Mouse (Mus musculus): Measurements from ENCODE around the gene Mapk8ip1.

The Mapk8ip1 gene

DNA sequence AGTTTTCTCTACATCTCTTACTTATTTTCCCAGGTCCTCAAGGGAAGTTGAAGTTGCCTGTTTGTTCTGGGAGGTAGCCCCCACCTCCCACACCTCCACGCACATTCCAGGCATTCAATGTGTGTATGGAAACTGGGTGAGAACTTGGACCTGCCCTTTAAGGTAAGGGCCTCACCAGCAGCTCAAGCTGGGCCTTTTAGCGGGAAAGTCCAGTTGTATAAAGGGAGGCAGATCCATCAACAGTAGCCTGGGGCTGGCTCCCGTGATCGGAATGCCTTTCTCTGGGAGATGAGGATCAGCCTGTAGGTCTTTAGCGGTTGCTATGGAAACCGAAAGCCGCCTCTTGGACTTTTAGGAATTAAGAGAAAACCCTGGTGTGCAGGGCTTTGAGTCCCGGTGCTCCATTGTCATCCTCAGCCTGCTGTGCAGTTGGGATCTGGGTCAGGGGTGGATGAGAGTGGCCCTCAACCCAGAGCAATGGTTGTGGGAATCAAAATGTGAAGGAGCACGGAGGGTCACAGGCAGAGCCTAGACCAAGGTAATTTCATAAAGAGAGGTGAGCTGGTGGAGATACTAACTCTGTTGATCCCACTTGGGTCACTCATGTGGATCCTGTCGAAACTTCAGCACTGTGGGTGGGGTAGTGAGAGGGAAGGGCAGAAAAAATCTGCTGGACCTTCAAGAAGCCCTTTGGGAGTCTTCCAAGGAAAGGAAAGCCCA is 28.9 kb downstream of the Mapk8ip1 start:
- no peak for DNase-seq

DNA sequence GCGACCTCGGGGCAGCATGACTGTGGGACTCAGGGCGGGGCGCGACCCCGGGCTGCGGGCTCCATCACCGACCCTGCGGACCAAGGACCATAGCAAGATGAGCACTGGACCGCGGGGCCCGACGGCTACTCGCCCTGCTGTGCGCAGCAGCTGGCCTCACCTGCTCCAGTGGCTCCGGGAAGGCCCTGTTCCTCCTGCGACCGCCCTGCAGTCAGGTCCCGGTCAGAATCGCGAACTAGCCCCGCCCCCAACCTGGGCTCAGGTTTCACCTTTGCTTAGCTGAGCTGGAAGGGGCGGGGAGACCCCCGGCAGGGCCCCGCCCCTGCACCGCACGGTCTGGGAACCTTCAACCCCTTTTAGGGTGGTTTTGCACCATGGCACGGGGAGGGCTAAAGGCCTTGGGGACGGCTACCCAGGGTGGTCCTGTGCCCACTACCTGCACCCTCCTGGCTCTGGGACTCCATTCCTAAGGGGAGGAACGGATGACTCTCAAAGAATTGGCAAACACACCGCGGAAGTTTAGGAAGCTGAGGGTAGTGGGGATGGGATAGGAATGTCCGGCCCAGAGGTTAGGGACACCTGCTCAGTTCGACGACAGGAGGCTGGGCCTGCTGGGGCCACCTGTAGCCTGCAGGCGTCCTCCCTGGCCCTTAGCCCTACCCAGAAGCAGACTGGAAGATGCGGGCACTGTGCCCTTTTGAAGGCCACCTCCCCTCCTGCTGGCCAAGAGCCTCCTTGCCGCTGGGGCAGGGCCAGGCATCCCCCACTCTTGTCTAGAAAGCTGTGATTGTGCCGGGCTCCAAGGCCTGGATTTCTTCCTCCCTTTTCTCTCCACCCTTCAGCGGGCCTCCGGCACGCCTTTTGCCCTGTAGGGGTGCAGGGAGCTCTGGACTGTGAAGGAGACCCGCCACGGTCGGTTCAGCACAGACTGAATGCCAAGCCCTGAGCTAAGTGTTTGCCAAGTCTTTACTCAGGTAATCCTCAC is 29.9 kb downstream of the Mapk8ip1 start:
- DNase-seq = peak; percentile 40

DNA sequence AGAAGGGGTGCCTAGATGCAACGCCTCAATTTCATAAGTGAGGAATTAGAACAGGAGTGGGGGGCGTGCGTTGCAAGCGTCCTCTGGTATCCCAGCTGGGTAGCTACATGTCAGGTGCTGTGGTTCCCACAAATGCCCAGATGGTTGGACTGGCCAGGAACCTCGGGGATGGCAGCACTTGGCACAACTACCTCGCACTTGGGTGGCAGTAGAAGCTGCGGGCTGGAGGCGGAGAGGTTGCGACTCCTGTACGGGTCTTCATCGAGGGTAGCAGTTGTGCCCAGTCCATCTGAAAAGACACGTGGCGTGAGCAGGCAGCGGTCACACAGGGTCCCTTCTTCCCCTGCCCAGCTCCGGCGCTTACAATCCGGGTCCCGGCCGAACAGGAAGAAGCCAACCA is 30.7 kb downstream of the Mapk8ip1 start:
- no peak for DNase-seq

DNA sequence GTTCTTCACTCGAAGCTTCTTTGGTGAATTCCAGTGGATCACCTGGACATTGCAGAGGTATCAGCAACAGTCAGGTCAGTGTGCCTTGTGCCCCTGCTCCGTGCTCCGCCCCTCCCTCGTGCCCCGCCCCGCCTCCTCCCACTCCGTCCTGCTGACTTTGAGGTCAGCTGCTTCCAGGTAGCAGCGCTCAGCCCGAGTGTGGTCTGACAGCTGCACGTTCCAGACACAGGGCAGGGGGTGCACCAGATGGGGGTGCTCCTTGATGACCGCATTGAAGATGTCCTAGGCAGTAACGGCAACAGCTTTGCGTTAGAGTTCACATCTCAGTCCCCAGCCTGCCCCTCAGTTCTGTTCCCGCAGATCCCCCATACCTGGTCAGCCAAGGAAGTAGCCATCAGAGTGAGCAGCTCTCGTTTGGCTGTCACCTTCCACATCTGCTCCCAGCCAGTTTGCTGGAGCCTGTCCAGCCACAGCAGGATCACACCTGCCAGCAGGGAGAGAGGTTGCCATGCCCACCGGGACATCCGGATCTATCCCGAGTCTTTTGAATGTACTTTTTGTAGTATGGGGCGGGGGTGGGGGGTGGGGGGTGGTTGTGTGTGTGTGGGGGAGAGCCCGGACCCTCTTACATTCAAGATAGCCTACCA is 33.6 kb downstream of the Mapk8ip1 start:
- DNase-seq = no peak

DNA sequence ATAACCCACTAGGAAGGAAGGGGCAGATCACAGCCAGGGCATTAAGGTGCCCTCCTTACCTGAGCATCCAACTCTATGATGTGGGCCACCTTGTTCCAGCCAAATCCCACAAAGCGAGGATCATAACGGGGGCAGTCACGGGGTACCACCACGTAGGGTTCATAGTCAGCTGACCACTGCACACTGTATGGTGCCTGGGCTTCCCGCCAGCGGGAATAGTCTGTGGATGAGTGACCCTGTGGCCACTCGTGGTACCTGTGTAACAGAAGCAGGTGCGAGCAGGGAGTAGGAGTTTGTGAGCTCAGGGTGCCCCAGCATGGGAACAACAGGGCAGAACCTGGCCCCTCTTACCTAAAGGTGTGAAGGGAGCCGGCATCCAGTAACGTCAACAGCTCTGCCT is 35.5 kb downstream of the Mapk8ip1 start:
- DNase-seq = no peak

DNA sequence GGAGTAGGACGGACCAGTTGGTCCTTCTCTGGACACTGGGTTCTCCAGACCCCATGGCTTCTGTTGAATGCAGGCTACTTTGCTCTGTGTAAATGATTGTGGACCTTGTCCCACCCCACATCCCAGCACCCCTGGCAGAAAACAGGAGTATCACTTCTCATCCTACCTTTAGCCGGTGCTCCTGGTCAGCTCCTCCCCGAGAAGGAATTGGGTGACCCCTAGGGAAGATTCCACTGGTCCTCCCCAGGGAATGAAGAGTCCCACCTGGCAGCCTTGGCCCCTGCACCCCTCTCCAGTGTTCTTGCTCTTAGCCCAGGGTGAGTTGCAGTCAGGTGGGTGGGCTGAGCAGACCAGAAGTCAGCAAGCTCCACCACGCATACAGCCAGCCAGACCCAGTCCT is 37.0 kb downstream of the Mapk8ip1 start:
- no peak for DNase-seq

DNA sequence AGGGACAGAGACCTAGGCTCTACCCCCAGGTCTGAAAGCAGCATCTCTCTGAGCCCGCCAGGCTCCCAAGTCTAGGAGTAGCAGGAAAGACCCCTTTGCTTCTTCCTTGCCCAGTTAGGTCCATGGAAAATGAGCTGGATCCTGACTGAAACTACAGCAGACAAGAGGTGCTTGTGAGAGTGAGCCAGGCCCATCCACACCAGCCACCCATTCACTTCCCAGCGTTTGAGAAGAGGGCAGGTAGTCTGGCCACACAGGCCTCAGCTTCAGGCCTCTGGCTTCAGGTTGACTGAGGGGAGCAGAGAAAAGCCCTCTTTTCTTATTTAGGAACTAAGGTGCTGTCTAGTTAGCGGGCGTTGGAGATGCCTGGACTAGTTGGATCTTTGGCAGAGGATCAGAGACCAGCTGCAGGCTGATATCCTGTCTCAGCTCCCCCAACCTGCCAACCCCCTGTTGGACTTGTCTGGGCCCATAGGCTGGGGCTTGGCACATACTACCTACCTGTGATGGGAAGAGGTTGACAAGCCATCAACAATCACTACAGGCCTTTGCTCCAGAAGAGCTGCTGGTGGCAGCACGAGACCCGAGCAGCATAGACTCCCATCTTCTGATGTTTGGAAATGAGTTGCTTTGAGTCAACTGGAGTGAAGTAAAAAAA is 38.4 kb downstream of the Mapk8ip1 start:
- DNase-seq = no peak

DNA sequence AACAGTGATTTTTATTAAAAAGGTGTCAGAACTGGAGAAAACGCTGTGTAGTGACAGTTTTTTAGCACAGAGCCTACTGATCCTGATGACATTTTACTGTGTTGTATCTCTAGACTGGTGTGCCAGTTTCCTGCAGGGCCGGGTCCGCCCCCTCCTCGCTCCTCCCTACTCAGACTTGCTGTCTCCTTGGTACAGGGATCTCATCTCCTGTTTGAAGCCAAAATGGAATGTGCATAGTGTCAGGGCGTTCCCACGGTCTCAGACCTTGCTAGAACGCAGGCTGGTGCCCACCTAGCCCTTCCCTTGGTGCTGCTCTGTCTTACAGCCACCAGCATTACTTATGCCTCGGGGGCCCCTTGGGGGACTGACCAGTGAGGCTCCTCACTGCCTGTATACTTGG is 39.3 kb downstream of the Mapk8ip1 start:
- DNase-seq = no peak

DNA sequence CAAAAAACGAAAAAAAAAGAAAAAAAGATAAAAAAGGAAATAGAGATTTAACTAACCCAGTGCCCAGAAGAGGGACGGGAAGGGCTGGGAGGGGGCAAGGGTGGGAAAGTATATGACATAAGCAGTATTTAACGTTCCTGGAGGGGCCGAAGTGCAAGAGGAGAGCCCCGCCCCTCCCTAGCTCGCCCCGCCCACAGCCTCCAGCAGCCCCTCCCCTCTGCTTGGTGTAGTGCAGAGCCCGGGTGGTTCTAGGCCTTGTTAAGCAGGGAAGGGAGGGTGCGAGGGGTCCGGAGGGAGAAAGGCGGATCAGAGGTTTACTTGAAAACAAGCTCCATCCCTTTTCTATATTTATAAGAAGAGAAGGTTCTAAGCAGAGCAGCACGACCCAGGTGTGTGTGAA is 40.2 kb downstream of the Mapk8ip1 start:
- no peak for DNase-seq

DNA sequence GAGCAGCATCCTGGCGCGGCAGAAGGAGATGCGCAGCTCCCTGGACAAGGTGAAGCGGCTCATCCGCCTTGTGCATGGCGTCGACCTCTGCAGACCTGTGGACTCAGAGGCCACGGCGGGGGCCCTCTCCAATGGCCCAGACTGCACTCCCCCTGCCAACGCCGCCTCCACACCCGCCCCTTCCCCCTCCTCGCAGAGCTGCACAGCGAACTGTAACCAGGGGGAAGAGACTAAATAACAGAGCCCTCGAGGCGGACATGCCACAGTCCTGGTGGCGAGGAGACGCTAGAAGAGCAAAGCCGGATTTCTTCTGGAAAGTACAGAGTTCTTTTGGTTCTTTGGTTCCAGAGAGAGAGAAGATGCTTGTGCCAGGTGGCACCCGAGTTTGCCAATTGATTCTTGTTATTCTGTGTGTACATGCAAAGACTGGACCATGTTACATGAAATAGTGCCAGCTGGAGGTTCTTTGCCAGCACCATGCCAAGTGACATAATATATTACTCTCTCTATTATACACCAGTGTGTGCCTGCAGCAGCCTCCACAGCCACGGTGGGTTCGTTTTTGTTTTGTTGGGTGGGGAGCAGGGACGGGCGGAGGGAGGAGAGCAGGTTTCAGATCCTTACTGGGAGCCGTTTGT is 40.8 kb downstream of the Mapk8ip1 start:
- no peak for DNase-seq

DNA sequence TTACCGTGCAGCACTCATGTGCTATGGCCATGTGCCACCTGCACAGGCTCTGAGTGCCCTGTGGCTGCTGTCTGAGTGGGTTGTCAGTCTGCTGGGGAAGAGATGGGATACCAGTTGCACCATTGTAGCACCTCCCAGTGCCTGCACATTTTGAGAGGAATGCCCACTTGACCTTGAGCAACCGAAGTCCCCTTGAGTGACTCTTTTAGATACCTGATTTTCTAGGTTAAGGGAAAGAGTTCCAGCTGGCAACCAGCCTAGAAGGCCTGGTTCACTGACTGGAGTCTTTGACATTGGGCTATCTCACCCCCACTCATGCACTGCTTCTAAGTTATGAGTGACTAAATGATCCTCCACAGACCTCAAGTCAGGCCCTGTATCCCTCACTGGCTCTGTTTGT is 41.8 kb downstream of the Mapk8ip1 start:
- no peak for DNase-seq

DNA sequence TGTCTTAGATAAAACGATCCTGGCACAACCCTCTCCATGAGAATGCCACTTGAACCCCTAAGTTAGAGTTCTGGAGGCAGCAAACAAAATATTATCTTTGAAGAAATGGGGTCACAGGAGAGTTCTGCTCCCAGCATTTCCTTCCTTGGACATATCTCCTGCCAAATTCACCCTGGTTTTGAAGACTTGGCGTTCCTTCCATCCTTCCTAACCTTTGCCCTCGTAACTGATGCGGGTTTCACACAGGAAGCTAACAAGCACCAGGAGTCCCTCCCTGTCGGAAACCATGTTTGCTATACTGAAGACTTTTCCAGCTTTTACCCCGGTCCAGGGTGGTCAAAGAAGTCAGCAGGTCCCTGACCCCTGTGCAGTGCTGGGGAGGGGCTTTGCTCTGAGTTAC is 46.8 kb downstream of the Mapk8ip1 start:
- no peak for DNase-seq

DNA sequence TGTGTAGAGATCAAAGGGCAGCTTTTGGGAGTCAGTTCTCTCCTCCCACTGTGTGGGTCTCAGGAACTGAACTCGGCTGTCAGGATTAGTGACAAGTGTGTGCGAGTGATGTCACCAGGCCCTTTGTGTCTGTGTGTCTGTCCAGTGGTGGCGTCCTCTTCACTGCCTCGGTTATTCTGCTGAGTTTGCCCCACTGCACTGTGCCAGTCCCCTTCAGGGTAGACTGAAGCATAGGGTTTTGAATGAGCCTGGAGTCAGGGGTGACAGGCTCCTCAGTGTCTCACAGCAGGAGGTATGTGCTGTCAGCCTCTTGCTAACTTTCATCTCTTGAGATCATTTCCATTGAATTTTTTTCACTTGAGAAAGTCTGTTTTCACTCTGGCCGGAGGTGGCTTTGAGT is 47.7 kb downstream of the Mapk8ip1 start:
- DNase-seq = no peak

DNA sequence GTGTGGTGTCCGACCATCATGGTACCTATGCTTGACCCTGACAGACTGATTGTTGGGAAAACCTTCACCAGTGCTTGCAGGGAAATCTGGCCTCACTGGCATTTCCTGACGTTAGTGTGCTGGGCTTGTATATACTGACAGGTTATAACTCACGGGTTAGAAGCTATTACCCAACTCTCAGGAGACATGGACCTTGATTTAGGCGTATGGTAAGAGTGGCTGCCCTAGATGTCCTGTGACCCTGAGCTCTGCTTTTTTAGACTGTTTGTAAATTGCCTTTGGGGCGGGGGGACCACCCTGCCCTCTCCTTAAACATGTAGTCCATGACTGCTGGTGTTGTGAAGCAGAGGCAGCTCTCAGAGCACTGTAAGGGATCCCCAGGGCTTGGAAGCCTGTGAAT is 50.4 kb downstream of the Mapk8ip1 start:
- DNase-seq = no peak

DNA sequence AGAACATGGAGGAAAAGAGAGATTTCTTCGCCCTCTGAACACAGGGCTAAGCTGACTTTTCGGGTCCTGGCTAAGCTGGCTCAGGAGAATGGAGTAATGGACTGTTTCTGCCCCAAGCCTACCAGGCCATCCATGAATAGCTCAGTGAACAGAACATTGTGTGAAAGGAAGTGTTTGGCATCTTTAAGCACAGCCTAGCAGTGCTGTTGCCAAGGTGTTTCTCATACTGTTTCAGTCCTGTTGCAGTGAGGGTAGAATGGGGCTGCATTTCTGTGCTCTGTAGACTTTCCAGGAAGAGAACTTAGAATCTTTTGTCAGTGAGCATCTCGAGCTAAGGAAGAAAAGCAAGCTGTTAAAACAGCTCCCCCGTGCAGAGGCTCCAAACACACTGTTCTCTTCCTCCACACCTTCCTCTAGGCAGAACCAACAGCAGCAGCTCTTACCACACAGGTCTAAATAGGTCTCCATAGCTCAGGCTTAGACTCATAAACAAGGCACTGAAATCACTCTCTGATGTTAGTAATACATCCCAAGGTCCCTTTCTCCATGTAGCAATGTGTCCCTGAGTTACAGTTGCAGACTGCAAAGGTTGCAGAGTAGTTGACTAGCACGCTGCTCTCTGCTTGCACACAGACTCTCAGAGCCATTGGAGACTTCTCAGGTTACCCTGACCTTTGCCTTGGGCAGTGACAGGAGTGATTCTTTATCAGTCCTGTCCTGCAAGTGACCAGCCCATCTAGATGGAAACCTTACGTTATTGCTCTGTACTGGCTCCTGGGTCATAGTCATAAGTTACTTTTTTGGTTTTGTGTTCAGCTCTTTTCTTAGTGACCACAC is 51.3 kb downstream of the Mapk8ip1 start:
- DNase-seq = no peak

DNA sequence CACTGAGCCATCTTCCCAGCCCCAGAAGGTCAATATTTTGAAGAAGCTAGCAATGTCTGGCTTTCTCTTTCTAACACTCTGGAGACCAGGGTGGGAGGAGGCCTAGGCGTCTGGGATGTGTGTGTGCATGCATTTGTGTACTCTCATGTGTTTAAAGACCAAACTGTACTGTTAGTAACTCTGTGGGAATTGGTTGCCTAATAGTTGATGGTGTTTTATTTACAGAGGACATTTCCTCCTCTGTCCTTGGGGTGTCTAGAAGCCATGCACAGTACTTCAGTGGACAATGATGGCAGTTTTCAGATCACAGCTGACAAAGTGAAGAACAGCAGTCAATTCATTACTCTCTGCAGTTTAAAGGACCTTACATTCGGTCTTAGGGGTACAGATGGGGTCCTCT is 53.9 kb downstream of the Mapk8ip1 start:
- DNase-seq = no peak

DNA sequence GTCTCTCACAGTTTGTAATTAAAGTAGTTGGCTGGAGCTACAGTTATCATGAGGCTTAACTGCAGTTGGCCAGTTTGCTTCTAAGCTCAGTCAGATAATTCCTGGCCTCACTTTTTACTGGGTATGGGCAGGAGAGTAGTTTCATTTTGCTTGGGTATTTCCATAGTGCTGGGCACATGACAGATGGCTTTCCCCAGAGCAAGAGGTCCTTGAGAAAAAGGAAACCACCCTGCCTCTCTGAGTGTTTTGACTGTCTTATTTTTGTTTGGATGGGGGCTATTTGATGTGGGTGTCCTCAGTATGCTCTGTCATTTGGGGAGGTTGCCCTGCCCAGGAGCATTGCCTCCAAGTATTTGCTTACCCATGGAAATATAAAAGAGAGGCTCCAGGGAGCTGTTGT is 58.6 kb downstream of the Mapk8ip1 start:
- DNase-seq = no peak
